ENCODE assay signal across 7 mouse cellular contexts in genomic region chr2:157292093-157292492, GRCm38 (mm10). TPM values are rescaled to one million over a fixed set of nuclear protein-coding genes. Genes with fewer than 3 reads are reported as not detected.
DNase-seq lines count a peak whose midpoint lies in the region; ATAC-seq and TF ChIP-seq lines count a peak whose summit lies in the region.

No protein-coding gene starts in this region.

- peak; percentile 58 for ATAC-seq in CD4-positive, CD25-positive, alpha-beta regulatory T cell, adult 4 months

- DNase-seq in A20 (ENCODE audit: low read depth, low spot score): peak; percentile 62
- peak; percentile 88 for DNase-seq in brain, embryonic 14.5 days (ENCODE audit: low read depth)
- peak; percentile 43 to 74 for DNase-seq in frontal cortex, postnatal 10 days (ENCODE audit: low spot score in 2 of 2)
- DNase-seq in layer of hippocampus, adult 11-12 months (ENCODE audit: low spot score): peak; percentile 78
- DNase-seq in lung, postnatal 10 days: peak; percentile 92
- DNase-seq in spleen, adult 18-20 months: peak; percentile 31 to 69

- TF ChIP-seq CTCF in brain, embryonic 14.5 days (IDR thresholded peaks at IDR 0.05; ENCODE audit: borderline replicate concordance, extremely low read depth, insufficient read depth, insufficient read length): peak; percentile 88

- no peak for TF ChIP-seq POLR2A in brain, embryonic 14.5 days (IDR thresholded peaks at IDR 0.05; ENCODE audit: borderline replicate concordance, extremely low read depth, insufficient read depth, insufficient read length, poor library complexity, severe bottlenecking)

RNA-seq across cellular contexts. Expression of gene Mroh8, which starts 12.7 kb away (rescaled TPM):
- not detected for polyA plus RNA-seq in CD4-positive, CD25-positive, alpha-beta regulatory T cell, adult 4 months (2017; shearing (Covaris generic))
- polyA plus RNA-seq in brain, embryonic 14.5 days (2012; rRNA removed): 0.34 and 0.38 TPM in 2 replicates

RNA-seq across cellular contexts. Expression of gene Rpn2, which starts 13.3 kb away (rescaled TPM):
- polyA plus RNA-seq in CD4-positive, CD25-positive, alpha-beta regulatory T cell, adult 4 months (2017; shearing (Covaris generic)): 100 to 1,000 TPM; 208 to 271 TPM
- 195 and 208 TPM in 2 replicates for polyA plus RNA-seq in brain, embryonic 14.5 days (2012; rRNA removed)

RNA-seq across cellular contexts. Expression of gene Ghrh, which starts 55.2 kb away (rescaled TPM):
- polyA plus RNA-seq in CD4-positive, CD25-positive, alpha-beta regulatory T cell, adult 4 months (2017; shearing (Covaris generic)): not detected
- polyA plus RNA-seq in brain, embryonic 14.5 days (2012; rRNA removed): 2.1 and 2.8 TPM in 2 replicates

Comparison
In these comparisons a context has a peak if more than half of its experiments do, and no peak if none do; other contexts are left out.
1. Peak in every context shown above with its lines: DNase-seq and ATAC-seq.